Mouse (Mus musculus) right cerebral cortex, adult 18-20 months (tissue): ENCODE measurements around the gene Gm10135.
"Not testable (repeated sequence)": the region's sequence is repeated elsewhere in the genome, so short reads cannot be mapped to it uniquely, and the experiment has no call there.

ENCODE experiments used
- DNase-seq: peaks from one replicate; pipeline ENCODE4 v3.0.0; 2022; ENCODE audit warnings: mixed read lengths

Gm10135 gene

DNA sequence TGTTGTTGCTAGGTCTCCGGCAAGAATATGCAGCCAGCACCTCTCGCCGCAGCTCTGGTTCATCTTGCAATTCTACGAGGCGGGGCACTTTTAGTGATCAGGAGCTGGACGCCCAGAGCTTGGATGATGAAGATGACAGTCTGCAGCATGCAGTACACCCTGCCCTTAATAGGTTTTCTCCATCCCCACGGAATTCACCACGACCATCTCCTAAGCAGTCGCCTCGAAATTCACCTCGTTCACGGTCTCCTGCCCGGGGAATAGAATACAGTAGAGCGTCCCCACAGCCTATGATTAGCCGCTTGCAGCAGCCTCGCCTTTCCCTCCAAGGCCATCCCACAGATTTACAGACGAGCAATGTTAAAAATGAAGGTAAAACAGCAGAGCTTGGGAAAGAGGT, 17.2 kb downstream of the Gm10135 start:
- DNase-seq: no peak

DNA sequence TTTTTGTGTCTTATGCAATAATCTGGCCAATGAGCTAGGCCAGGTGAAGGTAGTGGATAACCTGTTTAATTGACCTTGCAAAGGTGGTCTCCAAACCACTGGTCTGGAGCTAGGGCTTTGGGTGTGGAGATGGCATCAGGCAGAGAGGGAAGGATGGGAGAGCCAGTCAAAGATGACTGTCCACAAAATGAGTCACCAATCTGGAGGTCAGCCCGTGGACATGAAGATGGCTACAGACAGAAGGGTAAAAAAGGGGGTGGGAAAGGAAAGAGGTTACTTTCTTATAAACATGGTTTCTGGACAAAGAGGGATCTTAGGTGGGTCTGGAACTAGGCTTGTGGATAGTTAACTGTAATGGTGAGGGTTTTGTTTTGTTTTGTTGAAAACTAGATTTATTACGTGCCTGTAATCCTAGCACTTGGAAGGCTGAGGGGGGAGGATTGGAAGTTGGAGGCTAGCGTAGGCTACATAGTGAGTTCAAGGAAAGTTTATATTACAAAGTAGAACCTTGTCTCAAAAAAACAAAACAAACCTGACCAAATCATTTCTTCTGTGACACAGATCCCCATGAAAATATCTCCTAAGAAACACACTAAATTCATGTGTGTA, 20.4 kb downstream of the Gm10135 start:
- no peak for DNase-seq

DNA sequence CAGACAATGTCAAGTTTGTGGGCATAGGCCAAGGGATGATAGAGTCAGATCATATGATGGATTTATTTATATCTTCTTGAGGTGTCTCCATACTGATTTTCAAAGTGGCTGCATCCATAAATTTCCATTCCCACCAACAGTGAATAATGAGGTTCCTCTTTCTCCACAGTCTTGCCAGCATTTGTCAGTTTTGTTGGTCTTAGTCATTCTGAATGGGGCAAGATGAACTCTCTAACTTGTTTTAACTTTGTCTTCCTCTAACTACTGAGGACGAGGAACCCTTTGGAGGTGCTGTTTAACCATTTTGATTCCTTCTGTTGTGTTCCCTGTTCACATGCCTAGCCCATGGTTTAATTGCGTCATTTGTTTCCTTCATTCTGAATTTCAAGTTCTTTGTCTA, 24.2 kb downstream of the Gm10135 start:
- DNase-seq: no peak

DNA sequence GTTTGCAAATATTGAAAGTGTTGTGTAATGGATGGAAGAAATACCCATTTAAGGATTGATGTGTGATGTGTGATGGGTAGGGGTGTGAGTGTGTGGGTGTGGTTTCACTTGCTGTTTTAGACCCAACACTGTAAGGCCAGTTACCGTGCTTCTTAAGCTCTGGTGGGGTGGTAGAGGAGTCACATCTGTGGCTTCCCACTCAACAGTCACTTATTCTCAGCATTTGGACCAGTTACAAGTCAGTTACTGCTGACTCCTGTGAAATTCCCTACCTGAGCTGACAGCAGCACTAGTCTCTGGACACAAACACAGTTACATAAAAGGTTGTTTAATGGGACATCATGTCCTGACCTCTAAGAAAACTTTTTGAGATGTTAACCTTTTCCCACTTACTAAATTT, 26.4 kb downstream of the Gm10135 start:
- no peak for DNase-seq

DNA sequence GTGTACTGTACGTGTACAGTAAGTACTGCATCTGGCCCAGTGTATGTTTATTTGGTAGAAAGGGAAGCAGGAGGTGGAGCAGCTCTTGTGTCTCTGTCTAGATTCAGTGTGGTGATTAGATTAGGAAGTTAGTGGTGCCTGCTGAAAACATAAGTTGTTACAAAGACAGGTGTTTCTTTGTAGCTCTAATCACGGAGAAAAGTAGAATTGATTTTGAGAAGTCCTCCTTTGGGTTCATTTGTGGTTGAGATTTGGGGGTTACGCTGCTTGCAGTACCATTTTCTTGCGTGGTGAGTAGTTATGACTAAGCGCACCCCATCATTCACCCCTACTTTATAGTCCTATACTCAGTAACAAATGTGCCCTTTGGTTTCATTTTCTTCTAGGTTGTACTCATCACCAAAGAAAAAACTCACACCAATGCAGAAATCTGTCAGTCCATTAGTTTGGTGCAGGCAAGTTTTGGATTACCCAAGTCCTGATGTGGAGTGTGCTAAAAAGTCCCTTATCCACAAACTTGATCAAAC, 33.5 kb downstream of the Gm10135 start:
- DNase-seq: no peak

DNA sequence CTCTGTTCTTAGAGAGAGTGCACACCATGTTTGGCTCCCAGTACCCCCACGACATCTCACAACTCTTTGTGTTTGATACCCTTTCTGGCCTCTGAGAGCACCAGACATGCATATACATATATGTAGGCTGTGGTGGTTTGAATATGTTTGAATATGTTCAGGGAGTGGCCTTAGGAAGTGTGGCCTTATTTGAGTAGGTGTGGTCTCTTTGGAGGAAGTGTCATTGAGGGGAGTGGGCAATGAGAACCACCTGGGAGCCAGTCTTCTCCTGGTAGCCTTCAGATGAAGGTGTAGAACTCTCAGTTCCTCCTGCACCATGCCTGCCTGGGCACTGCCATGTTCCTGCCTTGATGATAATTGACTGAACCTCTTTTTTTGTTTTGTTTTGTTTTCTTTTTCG, 35.2 kb downstream of the Gm10135 start:
- no peak for DNase-seq

DNA sequence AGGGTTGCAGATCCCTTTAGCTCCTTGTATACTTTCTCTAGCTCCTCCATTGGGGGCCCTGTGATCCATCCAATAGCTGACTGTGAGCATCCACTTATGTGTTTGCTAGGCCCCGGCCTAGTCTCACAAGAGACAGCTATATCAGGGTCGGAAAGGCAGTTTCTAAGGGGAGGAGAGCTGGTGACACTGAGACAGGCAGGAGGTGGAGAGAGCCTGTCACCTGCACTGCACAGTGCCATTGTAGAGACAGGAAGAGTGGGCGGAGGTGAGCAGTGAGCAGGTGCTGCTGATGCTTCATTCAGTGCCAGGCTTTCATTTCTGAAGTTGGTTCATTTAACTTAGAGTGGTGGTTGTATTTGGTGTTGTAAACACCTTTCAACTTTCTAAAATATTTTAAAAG, 36.1 kb downstream of the Gm10135 start:
- DNase-seq: not testable (repeated sequence)

DNA sequence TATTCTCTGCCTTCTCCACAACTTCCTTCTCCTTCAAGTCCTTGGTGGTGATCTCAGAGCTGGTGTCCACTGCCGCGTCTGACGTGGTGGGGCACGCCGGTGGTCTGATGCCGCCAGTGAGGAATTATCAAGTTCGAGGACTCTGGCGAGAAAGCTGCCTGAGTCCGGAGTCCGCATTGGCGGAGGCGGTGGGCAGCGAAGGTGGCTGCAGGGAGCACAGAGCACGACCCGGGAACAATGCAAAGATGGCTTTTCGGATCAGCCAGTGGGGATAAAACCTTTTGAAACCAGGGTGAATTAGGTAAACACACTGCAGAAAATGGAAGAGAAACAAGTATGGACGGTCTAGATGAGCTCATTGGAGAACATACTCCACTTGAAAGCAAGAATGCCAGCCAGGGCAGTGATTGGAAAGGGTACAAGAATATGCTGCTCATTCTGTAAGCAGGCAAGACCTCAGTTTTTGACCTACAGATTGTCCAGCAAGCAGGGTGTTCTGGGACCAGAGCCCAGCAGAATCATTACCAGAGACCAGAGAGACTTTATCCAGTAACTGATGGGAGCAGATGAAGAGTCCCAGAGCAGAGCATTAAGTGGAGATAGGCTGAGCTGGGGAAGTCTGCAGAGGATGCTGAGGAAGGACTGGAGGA, 41.4 kb downstream of the Gm10135 start:
- DNase-seq: no peak

DNA sequence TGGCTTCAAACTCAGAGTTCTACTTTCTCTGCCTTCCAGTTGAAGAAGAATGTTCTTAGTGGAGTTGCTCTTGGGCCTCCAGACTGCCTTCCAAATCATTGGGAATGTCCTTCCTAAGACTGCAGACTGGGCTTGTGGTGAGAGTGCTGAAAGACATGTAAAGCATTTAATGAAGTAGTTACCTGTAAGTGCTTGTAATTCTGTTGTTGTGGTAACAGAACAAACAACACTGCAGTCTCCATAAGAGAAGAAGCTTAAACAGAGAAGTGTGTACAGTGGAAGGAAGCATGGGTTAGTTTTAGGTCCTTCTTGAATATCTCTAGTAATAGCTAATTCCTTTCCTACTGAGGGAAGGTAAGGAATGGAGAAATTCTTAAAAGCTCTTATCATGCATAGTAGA, 47.4 kb downstream of the Gm10135 start:
- no peak for DNase-seq

DNA sequence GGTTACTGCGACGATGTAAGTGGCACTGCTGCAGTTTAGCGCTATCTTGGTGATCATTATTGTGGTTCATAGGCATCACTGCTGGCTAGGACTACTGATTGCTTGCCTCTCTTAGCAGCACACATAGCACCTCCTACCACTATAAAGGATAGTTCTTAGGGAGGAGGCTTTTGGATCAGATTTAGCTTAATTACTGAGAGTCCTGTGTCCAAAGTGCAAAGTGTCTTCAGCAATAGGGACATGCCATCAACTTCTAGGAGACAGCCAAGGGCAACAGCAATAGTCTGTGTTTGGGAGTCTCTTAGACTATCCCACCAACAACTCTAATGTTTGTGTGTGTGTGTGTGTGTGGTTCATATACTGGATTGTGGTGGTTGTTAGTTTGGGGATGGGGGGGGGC, 51.7 kb downstream of the Gm10135 start:
- no peak for DNase-seq

DNA sequence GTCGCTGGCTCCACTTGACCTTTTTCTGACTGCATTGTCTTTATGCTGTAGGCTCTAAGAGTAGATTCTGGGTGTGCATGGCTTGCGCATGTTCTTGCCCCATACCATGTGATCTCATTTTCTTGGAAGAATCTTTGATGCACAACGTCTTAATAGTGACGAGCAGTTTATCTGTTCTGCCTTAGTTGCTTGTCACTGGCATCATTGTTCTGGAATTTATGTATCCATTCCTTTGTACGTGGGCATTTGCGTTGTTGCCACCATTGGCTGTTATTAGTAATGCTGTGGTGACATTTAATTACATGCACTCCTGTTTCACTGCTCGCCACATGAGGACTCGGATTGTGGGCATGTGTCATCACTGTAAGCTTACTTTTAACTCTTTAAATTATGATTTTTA, 53.3 kb downstream of the Gm10135 start:
- DNase-seq: no peak

DNA sequence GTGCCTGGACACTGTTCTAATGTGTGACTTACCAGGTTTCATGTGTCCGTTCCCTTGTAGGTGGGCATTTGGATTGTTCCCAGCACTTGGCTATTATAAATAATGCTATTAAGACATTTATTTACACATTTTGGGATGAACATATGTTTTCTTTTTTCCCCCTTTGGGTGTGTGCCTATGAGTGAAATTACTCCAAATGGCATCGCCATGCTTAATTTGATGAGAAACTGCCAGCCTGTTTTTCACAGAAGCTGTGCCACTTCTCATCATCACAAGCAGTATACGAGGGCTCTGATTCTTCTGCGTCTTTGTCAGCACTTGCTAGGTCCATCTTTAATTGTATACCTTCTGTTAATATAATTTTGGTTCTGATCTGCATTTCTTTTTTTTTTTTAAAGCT, 54.1 kb downstream of the Gm10135 start:
- no peak for DNase-seq

DNA sequence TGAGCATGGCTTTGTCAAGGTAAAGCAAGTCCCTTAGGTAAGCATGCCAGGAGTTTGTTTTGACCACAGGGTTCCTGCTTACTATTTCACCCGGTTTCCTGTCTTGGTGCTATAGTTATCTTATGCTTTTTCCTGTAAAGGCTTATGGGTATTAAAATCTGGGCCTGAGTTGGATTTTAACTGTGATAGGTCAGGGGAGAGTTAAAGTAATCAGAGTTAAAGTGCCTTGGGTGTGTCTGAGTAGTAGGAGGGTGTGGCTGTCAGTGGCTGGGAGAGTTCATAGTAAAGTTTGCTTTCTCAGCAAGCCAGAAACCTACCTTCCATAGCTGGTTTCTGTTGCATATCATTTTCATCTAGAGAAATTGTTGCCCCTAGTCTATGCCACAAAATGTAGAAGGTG, 57.7 kb downstream of the Gm10135 start:
- DNase-seq: no peak

DNA sequence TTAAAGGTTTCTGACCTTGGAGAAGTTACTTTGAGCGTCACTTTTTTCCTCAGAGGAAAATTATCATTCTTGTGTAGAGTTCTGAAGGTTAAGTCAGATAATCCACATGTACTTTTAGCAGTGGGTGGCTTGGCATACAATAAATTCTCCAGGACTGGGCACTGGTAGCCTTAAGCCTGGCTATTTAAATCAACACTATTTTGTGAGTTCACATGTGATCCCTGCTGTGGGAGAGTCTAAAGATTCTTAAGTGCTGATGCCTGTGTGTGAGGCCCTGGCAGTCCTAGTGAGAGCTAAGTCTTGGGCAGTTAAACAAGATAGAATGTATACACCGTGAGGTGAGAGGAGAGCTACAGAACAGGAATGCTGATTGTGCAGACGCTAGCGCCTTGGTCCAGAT, 58.5 kb downstream of the Gm10135 start:
- DNase-seq: no peak
